Mouse (Mus musculus) hindbrain, embryonic 11.5 days (tissue): ENCODE measurements around the gene Safb. TPM values are rescaled to one million over a fixed set of nuclear protein-coding genes. Genes with fewer than 3 reads are reported as not detected.

Experiments
- ATAC-seq: fragments of 200-750 bp; cut with Nextera tagmentation; 2 replicates; pipeline ENCODE4 v1.8.0; 2017; ENCODE audit warnings: mild to moderate bottlenecking, moderate TSS enrichment, moderate library complexity; ENCODE audit not compliant: low FRiP score
- DNase-seq: peaks from one replicate; pipeline ENCODE4 v3.0.0-alpha.2; 2015; ENCODE audit warnings: low spot score
- H3K27ac ChIP-seq: fragments of 300-500 bp; sonication (generic); 2 replicates; pipeline ENCODE4 v1.5.1; 2014; ENCODE audit warnings: mild to moderate bottlenecking, low read depth, low read length
- H3K27me3 ChIP-seq: fragments of 300-500 bp; sonication (generic); 2 replicates; pipeline ENCODE4 v1.6.1; 2014; ENCODE audit warnings: mild to moderate bottlenecking, low read length, moderate library complexity, mixed read lengths; ENCODE audit not compliant: control insufficient read depth, insufficient read depth
- H3K36me3 ChIP-seq: fragments of 300-500 bp; sonication (generic); 2 replicates; pipeline ENCODE4 v1.6.1; 2014; ENCODE audit warnings: mild to moderate bottlenecking, low read length, moderate library complexity, mixed read lengths; ENCODE audit not compliant: control insufficient read depth, insufficient read depth
- H3K4me1 ChIP-seq: fragments of 300-500 bp; sonication (generic); replicated peaks from 2 replicates; pipeline ENCODE4 v1.6.1; 2014; ENCODE audit warnings: low read length, mixed read lengths; ENCODE audit not compliant: control insufficient read depth, insufficient read depth
- H3K4me2 ChIP-seq: fragments of 300-500 bp; sonication (generic); replicated peaks from 2 replicates; pipeline ENCODE4 v1.6.1; 2014; ENCODE audit warnings: mild to moderate bottlenecking, low read depth, low read length
- H3K4me3 ChIP-seq: fragments of 300-500 bp; sonication (generic); 2 replicates; pipeline ENCODE4 v1.5.1; 2014; ENCODE audit warnings: low read depth, low read length
- H3K9ac ChIP-seq: fragments of 300-500 bp; sonication (generic); 2 replicates; pipeline ENCODE4 v1.6.1; 2014; ENCODE audit warnings: low read depth, low read length
- H3K9me3 ChIP-seq: fragments of 300-500 bp; sonication (generic); 2 replicates; pipeline ENCODE4 v1.6.1; 2016; ENCODE audit warnings: low read length; ENCODE audit not compliant: control insufficient read depth
- WGBS: fragments of 180-500 bp; shearing (Covaris S2); extraction: QIAGEN DNeasy Blood & Tissue Kit; methylation state at CpG from one replicate; pipeline ENCODE4 v1.1.7; 2014; 5-methylcytosine and 5-hydroxymethylcytosine counted together
- polyA plus RNA-seq: library from polyadenylated mRNA; unstranded; fragments of >200 nt; fragmentation: Nextera tagmentation; extraction: Ambion mirVana; gene quantifications from 2 replicates; pipeline ENCODE4 v1.2.1, GENCODE M21; 2014

Safb gene
- polyA plus RNA-seq, 1 experiment from 2014 or later: 93.7 TPM

DNA sequence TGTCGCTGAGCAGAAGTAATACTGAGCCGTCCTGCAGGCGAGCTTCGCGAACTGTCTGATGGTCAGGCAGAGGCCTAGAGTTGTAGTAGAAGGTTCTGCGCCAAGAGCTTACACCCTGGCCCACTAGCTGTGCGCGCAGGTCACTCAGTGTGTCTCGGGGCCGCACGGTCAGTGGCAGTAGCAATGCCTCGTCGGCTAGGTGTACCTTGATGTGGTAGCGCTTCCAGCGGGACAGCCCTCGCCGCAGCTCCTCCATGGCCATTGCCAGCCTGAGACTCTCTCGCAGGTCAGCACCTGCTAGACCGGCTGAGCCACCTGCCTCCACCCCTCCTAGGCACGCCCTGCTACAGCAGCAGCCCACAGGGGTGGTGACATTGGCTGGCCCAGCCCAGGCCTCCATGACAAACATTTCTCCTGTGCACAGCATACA lies 30.5 kb upstream of the Safb start, which contains the start of gene Gm20219:
TSS of gene Gm20219 (minus strand) at position 266 of the 430 bp plus-strand sequence.
- Histone ChIP-seq H3K9me3 (no peaks in the 10 kb centered on the region), H3K4me3 (no peak within 1 kb of the TSS), H3K9ac (no peak within 1 kb of the TSS), H3K27me3 (no peaks in the 10 kb centered on the region), H3K4me1 (peaks cover 3% of the 10 kb centered on the region; the same call in 1 of the 2 replicates), H3K4me2 (no peak within 1 kb of the TSS), H3K27ac (no peak within 1 kb of the TSS), H3K36me3 (no peaks in the 10 kb centered on the region)
- WGBS: 83% methylated on average over 20 of the region's 20 CpGs
- DNase-seq: no peak
- no peak for ATAC-seq

DNA sequence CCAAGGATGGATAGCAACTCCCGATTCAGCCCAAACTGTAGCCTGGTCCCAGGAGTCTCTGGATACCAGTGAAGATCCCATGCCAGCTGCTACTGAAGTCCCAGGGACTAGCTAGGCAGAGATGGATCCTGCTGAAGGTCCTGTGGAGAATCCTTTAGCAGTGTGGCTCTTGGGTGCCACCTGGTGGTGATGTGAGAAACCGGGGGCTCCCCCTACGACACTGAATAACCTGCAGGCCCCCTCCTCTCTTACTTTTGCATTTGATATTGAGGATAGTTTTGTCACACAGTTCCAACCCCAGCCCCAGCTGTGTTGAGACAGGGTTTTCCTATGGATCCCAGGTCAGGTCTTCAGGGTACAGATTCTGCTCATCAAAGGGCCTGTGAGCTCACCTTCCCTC lies 26.2 kb upstream of the Safb start:
- Histone ChIP-seq H3K9me3 (no peaks in the 10 kb centered on the region), H3K4me3 (no peak overlapping the region), H3K4me1 (no peaks in the 10 kb centered on the region), H3K27ac (no peak overlapping the region), H3K9ac (no peak overlapping the region), H3K27me3 (no peaks in the 10 kb centered on the region), H3K4me2 (no peak overlapping the region), H3K36me3 (peaks cover 14% of the 10 kb centered on the region)
- DNase-seq: peak; percentile 85
- WGBS: 19% methylated on average over 3 of the region's 3 CpGs
- peak; percentile 67 for ATAC-seq

DNA sequence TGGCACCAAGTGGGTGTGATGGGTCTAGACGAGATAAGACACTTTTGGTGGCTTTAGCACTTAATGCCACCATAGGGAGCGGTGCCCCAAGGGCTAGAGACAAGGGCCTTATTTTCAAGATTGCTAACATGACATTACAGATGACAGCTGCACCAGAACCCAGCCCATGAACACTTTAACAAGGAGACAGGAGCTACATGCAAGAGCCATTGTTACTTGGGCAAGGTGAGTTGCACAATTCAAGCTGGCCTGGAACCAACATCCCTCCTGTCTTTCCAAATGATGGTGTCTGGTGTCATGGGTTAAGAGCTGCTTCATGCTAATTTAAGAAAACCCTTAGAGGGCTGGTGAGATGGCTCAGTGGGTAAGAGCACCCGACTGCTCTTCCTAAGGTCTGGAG lies 25.2 kb upstream of the Safb start:
- Histone ChIP-seq H3K27me3 (no peaks in the 10 kb centered on the region), H3K4me2 (no peak overlapping the region), H3K27ac (no peak overlapping the region), H3K9ac (no peak overlapping the region), H3K4me1 (no peaks in the 10 kb centered on the region), H3K4me3 (no peak overlapping the region), H3K9me3 (no peaks in the 10 kb centered on the region), H3K36me3 (peaks cover 15% of the 10 kb centered on the region)
- DNase-seq (no peak), ATAC-seq (no peak)
- WGBS: 78% methylated on average over 3 of the region's 3 CpGs

DNA sequence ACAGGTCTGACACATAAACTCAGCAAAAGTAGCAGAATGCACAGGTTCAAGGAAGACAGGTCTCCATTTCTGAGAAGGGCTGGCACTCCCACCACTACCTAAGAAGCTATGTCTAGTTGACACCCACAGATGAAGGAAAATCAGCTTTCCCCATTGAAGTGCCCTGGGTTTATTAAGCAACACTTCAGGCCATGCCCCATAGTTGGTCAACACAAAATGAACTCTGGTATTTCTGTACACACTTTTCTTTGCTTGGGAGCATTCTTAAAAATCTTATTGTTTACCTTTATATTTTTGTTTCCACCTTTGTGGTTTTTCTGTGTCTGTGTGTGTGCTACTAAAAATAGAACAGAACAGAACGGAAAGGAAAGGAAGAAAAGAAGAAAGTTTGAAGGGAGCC lies 24.5 kb upstream of the Safb start:
- ATAC-seq: no peak
- no peaks in the 10 kb centered on the region for H3K9me3 ChIP-seq

DNA sequence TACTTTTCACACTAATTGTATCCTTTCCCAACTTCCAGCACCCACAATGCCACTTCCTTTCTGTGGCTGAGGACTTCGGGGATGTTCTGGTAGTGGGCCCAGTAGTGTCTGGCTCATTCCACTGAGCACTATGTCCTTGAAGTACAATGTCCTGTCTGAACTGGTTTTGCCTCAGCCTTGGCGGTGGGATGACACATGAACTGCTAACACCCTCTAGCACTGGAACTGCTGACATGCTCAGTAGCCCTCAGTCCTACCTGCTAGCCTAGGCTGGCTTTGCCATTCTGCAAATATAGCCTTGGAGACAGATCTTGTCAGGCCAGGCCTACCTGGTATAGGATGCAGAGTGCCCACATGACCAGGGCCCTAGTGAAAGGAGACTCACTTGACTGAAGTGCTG lies 22.8 kb upstream of the Safb start:
- Histone ChIP-seq H3K4me3 (no peak overlapping the region), H3K27ac (no peak overlapping the region), H3K9ac (no peak overlapping the region), H3K36me3 (peaks cover 37% of the 10 kb centered on the region), H3K4me1 (no peaks in the 10 kb centered on the region), H3K27me3 (no peaks in the 10 kb centered on the region), H3K9me3 (no peaks in the 10 kb centered on the region), H3K4me2 (no peak overlapping the region)
- DNase-seq: no peak
- no peak for ATAC-seq
- 91% methylated on average over 2 of the region's 2 CpGs for WGBS

More for the DNA sequence above, 24.5 kb upstream of the Safb start:
- peaks cover 23% of the 10 kb centered on the region for H3K36me3 ChIP-seq
- no peaks in the 10 kb centered on the region for H3K27me3 ChIP-seq
- 75% methylated on average over 1 of the region's 1 CpGs for WGBS
- no peak overlapping the region for H3K9ac ChIP-seq
- no peak overlapping the region for H3K4me2 ChIP-seq
- H3K4me3 ChIP-seq: no peak overlapping the region
- no peak overlapping the region for H3K27ac ChIP-seq
- no peaks in the 10 kb centered on the region for H3K4me1 ChIP-seq
- DNase-seq: no peak

DNA sequence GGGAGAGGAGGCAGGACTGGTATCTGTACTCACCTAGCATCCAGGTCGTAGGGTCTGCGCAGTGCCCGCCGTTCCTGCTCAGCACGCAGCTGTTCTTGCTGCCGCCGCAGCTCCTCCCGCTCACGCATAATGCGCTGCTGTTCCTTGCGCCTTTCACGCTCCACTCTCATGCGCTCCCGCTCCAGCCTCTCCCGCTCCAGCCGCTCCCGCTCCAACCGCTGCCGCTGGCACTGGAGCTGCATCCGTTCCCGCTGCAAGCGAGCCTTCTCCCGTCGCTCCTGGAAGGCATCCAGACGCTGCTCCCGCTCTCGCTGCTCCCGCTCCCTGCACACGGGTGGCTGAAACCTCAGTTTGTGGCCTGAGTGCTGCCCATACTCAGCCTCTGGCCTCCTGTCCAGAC lies 18.3 kb upstream of the Safb start:
- no peak for ATAC-seq
- Histone ChIP-seq H3K27ac (no peak overlapping the region), H3K9ac (no peak overlapping the region), H3K4me3 (no peak overlapping the region), H3K4me2 (no peak overlapping the region), H3K9me3 (no peaks in the 10 kb centered on the region), H3K4me1 (no peaks in the 10 kb centered on the region), H3K36me3 (peaks cover 63% of the 10 kb centered on the region), H3K27me3 (no peaks in the 10 kb centered on the region)
- WGBS: 96% methylated on average over 28 of the region's 29 CpGs
- no peak for DNase-seq

DNA sequence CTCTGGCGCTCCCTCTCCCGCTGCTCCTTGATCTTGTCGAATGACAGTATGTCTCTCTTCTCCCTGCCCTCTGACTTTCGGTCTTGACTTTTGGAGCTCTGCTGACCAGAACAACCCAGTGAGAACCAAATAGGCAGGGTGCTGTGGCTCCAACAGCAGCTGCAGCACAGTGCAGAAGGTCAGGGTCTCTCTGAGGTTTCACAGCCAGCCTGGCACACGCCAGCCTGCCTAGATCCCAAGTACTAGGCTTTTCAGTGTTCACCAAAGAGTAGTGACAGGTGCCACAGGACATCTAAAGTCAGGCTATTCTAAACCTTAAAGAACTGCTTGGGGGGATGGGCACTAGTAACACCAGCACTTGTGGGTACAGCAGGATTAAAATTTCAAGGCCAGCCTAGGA lies 17.7 kb upstream of the Safb start:
- Histone ChIP-seq H3K4me3 (no peak overlapping the region), H3K9me3 (no peaks in the 10 kb centered on the region), H3K27ac (no peak overlapping the region), H3K36me3 (peaks cover 58% of the 10 kb centered on the region), H3K9ac (no peak overlapping the region), H3K4me1 (no peaks in the 10 kb centered on the region), H3K27me3 (no peaks in the 10 kb centered on the region), H3K4me2 (no peak overlapping the region)
- WGBS: 93% methylated on average over 5 of the region's 5 CpGs
- ATAC-seq: no peak
- DNase-seq: no peak

DNA sequence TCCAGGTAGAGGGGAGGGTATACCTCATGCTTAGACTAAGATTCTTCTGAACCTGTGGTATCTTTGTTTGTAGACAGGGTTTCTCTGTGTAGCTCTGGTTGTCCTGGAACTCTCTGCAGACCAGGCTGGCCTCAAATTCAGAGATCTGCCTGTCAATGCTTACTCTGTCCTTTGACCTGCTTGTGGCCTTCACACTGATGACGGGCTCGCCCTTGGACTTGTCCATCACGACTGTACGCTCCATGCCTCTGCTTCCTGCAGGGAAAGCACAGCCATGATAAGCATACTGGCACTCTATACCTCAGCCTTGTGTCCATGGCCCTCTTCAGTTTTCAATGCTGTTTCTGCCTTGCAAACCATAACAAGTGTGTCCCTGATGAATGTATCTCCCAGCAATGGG lies 17.3 kb upstream of the Safb start:
- Histone ChIP-seq H3K9me3 (no peaks in the 10 kb centered on the region), H3K36me3 (peaks cover 55% of the 10 kb centered on the region), H3K27me3 (no peaks in the 10 kb centered on the region), H3K4me2 (no peak overlapping the region), H3K9ac (no peak overlapping the region), H3K27ac (no peak overlapping the region), H3K4me3 (no peak overlapping the region), H3K4me1 (no peaks in the 10 kb centered on the region)
- 98% methylated on average over 4 of the region's 4 CpGs for WGBS
- ATAC-seq (no peak), DNase-seq (no peak)

DNA sequence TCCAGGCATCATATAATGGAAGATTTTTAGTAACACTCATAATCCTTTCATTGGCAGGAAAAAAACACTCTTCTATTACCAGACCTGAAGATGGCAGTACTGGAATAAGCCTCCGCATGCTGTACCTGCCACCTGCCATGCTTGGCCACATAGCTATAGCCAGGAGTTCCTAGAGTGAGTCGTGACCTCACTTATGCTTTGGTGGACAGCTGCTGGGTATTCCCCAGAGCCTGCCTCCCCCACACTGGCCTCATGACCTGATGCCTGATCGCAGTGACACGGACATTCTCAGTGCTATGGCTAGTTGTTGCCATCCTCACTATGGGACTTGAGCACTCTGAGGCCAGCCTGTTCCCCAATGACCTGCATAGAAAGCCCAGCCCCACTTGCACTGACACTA lies 14.3 kb upstream of the Safb start:
- Histone ChIP-seq H3K36me3 (peaks cover 56% of the 10 kb centered on the region), H3K27ac (no peak overlapping the region), H3K4me2 (no peak overlapping the region), H3K4me3 (no peak overlapping the region), H3K9me3 (no peaks in the 10 kb centered on the region), H3K27me3 (no peaks in the 10 kb centered on the region), H3K4me1 (no peaks in the 10 kb centered on the region), H3K9ac (no peak overlapping the region)
- ATAC-seq (no peak), DNase-seq (no peak)
- WGBS: 92% methylated on average over 4 of the region's 4 CpGs
